In genomic region chr15:89452906-89453864, GRCm38 (mm10) we compare ENCODE assay signal across 9 mouse cellular contexts. TPM values are rescaled to one million over a fixed set of nuclear protein-coding genes. Genes with fewer than 3 reads are reported as not detected.
A peak's percentile ranks its signal among the peaks of the same experiment; 100 is the strongest.
DNase-seq lines count a peak whose midpoint lies in the region; ATAC-seq lines count a peak whose summit lies in the region.
"Had no signal": no experiment of that assay in that cellular context is flagged by ENCODE, and none has a peak within 500 bp of the region (broad histone marks: within the 10 kb centered on the region; RNA-seq: fewer than 3 reads in every experiment).

No protein-coding gene starts in this region.

- no peak overlapping the region for H3K27ac ChIP-seq in heart, embryonic 16.5 days (ENCODE audit: low read length)

- H3K27me3 ChIP-seq in heart, embryonic 16.5 days (ENCODE audit: control insufficient read depth, insufficient read depth, low read length): peaks cover 44% of the 10 kb centered on the region
- H3K27me3 ChIP-seq in splenic B cell, adult 2 months (ENCODE audit: control insufficient read depth, insufficient read depth, low read length, poor library complexity, severe bottlenecking): no peaks in the 10 kb centered on the region

- no peaks in the 10 kb centered on the region for H3K9me3 ChIP-seq in heart, embryonic 16.5 days (replicated peaks; ENCODE audit: control insufficient read depth, low read length)

- WGBS in heart, embryonic 16.5 days: 5% methylated on average over 24 of the region's 24 CpGs

- H3K9ac ChIP-seq in heart, embryonic 16.5 days (ENCODE audit: low read length): no peak overlapping the region

- no peaks in the 10 kb centered on the region for H3K36me3 ChIP-seq in heart, embryonic 16.5 days (ENCODE audit: control insufficient read depth, insufficient read depth)
- no peaks in the 10 kb centered on the region for H3K36me3 ChIP-seq in splenic B cell, adult 2 months (ENCODE audit: control insufficient read depth, insufficient read depth, low read length, poor library complexity, severe bottlenecking)

- ATAC-seq in heart, embryonic 16.5 days (replicated peaks; ENCODE audit: extremely low read depth, insufficient read depth, low FRiP score): peak; percentile 69
- ATAC-seq in erythroblast, adult 5-6 weeks (replicated peaks; ENCODE audit: low FRiP score, poor library complexity, severe bottlenecking): no peak

- peak overlapping the region; percentile 50 for H3K4me3 ChIP-seq in heart, embryonic 16.5 days (ENCODE audit: low read length)

- DNase-seq in spleen, postnatal 10 days (ENCODE audit: low spot score in 2 of 2): peak; percentile 47 to 78
- no peak for DNase-seq in spleen, postnatal 36 days (ENCODE audit: low spot score in 2 of 2)
- peak; percentile 80 for DNase-seq in embryo, embryonic 11 days
- peak; percentile 89 for DNase-seq in kidney, postnatal 10 days
- peak; percentile 65 to 76 for DNase-seq in lung, postnatal 4 days
- peak; percentile 67 for DNase-seq in splenic B cell, adult 2 months (ENCODE audit: low read depth, low spot score)

- peaks cover 4% of the 10 kb centered on the region; the same call in 1 of the 2 replicates for H3K4me1 ChIP-seq in heart, embryonic 16.5 days (ENCODE audit: control insufficient read depth, insufficient read depth, low read length)

- peak overlapping the region; percentile 71 for H3K4me2 ChIP-seq in heart, embryonic 16.5 days (ENCODE audit: low read depth, low read length)

RNA-seq across cellular contexts. Expression of gene Mapk8ip2, which starts 0.5 kb away (rescaled TPM):
- 0.11 and 0.29 TPM in 2 replicates for polyA plus RNA-seq in heart, embryonic 16.5 days (2015; fragmentation: Nextera tagmentation; extraction: Ambion mirVana)
- total RNA-seq in erythroblast, adult 5-6 weeks (2015; ENCODE audit: low replicate concordance): 0.19 and 0.21 TPM in 2 replicates
- total RNA-seq in erythroblast, adult 5-6 weeks (2017; ENCODE audit: low replicate concordance): 0.14 and 0.34 TPM in 2 replicates
- total RNA-seq: neutrophil, adult 5-6 weeks had no signal

RNA-seq across cellular contexts. Expression of gene Chkb, which starts 23.5 kb away (rescaled TPM):
- 80.5 and 84.9 TPM in 2 replicates for polyA plus RNA-seq in heart, embryonic 16.5 days (2015; fragmentation: Nextera tagmentation; extraction: Ambion mirVana)
- 82.0 and 92.2 TPM in 2 replicates for total RNA-seq in erythroblast, adult 5-6 weeks (2015; ENCODE audit: low replicate concordance)
- 28.6 and 30.9 TPM in 2 replicates for total RNA-seq in erythroblast, adult 5-6 weeks (2017; ENCODE audit: low replicate concordance)

RNA-seq across cellular contexts. Expression of gene Gm44502, which starts 23.7 kb away (rescaled TPM):
- polyA plus RNA-seq in heart, embryonic 16.5 days (2015; fragmentation: Nextera tagmentation; extraction: Ambion mirVana): 0.19 and 0.35 TPM in 2 replicates
- not detected in 2 replicates for total RNA-seq in erythroblast, adult 5-6 weeks (2015; ENCODE audit: low replicate concordance)
- 0.14 TPM in 1 of 2 replicates, not detected in the other for total RNA-seq in erythroblast, adult 5-6 weeks (2017; ENCODE audit: low replicate concordance)

RNA-seq across cellular contexts. Expression of gene C730034F03Rik, which starts 23.8 kb away (rescaled TPM):
- polyA plus RNA-seq in heart, embryonic 16.5 days (2015; fragmentation: Nextera tagmentation; extraction: Ambion mirVana): 3.8 and 4.1 TPM in 2 replicates
- 0.58 and 1.0 TPM in 2 replicates for total RNA-seq in erythroblast, adult 5-6 weeks (2015; ENCODE audit: low replicate concordance)
- 1.4 and 5.3 TPM in 2 replicates for total RNA-seq in erythroblast, adult 5-6 weeks (2017; ENCODE audit: low replicate concordance)

RNA-seq across cellular contexts. Expression of gene Arsa, which starts 24.0 kb away (rescaled TPM):
- polyA plus RNA-seq in heart, embryonic 16.5 days (2015; fragmentation: Nextera tagmentation; extraction: Ambion mirVana): 15.9 and 17.3 TPM in 2 replicates
- 0.42 TPM in 1 of 2 replicates, not detected in the other for total RNA-seq in erythroblast, adult 5-6 weeks (2015; ENCODE audit: low replicate concordance)
- total RNA-seq in erythroblast, adult 5-6 weeks (2017; ENCODE audit: low replicate concordance): 1.5 and 2.2 TPM in 2 replicates

Comparison
In these comparisons a context has a peak if more than half of its experiments do, and no peak if none do; other contexts are left out.
1. DNase-seq: peak in spleen, postnatal 10 days (2 of 2), embryo, embryonic 11 days (single experiment), kidney, postnatal 10 days (single experiment), lung, postnatal 4 days (2 of 2) and splenic B cell, adult 2 months (single experiment); none in spleen, postnatal 36 days (0 of 2).